Mouse (Mus musculus) stomach, postnatal 0 days (tissue): Measurements from ENCODE around the gene Sik3. TPM values are rescaled to one million over a fixed set of nuclear protein-coding genes. Genes with fewer than 3 reads are reported as not detected.
A peak's percentile ranks its signal among the peaks of the same experiment; 100 is the strongest.

Source experiments
- ATAC-seq: fragments of 200-750 bp; cut with Nextera tagmentation; 2 replicates; pipeline ENCODE4 v1.8.0; 2017; ENCODE audit not compliant: low FRiP score, low TSS enrichment
- DNase-seq: peaks from one replicate; pipeline ENCODE4 v3.0.0-alpha.2; 2016; ENCODE audit warnings: low spot score
- H3K27ac ChIP-seq: fragments of 300-500 bp; sonication (generic); replicated peaks from 2 replicates; pipeline ENCODE4 v1.5.1; 2014; ENCODE audit warnings: mild to moderate bottlenecking, control low read depth
- H3K27me3 ChIP-seq: fragments of 300-500 bp; sonication (generic); 2 replicates; pipeline ENCODE4 v1.6.1; 2014; ENCODE audit warnings: low read length; ENCODE audit not compliant: control insufficient read depth, insufficient read depth
- H3K36me3 ChIP-seq: fragments of 300-500 bp; sonication (generic); 2 replicates; pipeline ENCODE4 v1.6.1; 2014; ENCODE audit warnings: low read length, mixed read lengths; ENCODE audit not compliant: control insufficient read depth, insufficient read depth
- H3K4me1 ChIP-seq: fragments of 300-500 bp; sonication (generic); replicated peaks from 2 replicates; pipeline ENCODE4 v1.6.1; 2014; ENCODE audit warnings: antibody characterized with exemption; ENCODE audit not compliant: control insufficient read depth, insufficient read depth
- H3K4me2 ChIP-seq: fragments of 300-500 bp; sonication (generic); replicated peaks from 2 replicates; pipeline ENCODE4 v1.6.1; 2014; ENCODE audit warnings: low read depth, mild to moderate bottlenecking, control low read depth, moderate library complexity
- H3K4me3 ChIP-seq: fragments of 300-500 bp; sonication (generic); 2 replicates; pipeline ENCODE4 v1.5.1; 2014; ENCODE audit warnings: low read depth, low read length, control low read depth
- H3K9ac ChIP-seq: fragments of 300-500 bp; sonication (generic); 2 replicates; pipeline ENCODE4 v1.6.1; 2014; ENCODE audit warnings: mild to moderate bottlenecking, low read length, control low read depth, mixed read lengths
- H3K9me3 ChIP-seq: fragments of 300-500 bp; sonication (generic); 2 replicates; pipeline ENCODE4 v1.6.1; 2016; ENCODE audit warnings: low read length; ENCODE audit not compliant: control insufficient read depth
- CTCF ChIP-seq: IDR thresholded peaks from 2 replicates; pipeline ENCODE4 v1.5.1; 2016; ENCODE audit warnings: antibody characterized with exemption, low read depth, mild to moderate bottlenecking, moderate library complexity
- EP300 ChIP-seq: optimal IDR thresholded peaks from 2 replicates; pipeline ENCODE3; 2016; ENCODE audit warnings: antibody characterized with exemption
- WGBS: fragments of 180-500 bp; shearing (Covaris S2); extraction: QIAGEN DNeasy Blood & Tissue Kit; methylation state at CpG from one replicate; pipeline ENCODE4 v1.1.7; 2014; 5-methylcytosine and 5-hydroxymethylcytosine counted together
- polyA plus RNA-seq: library from polyadenylated mRNA; unstranded; fragments of >200 nt; fragmentation: Nextera tagmentation; extraction: Ambion mirVana; gene quantifications from 2 replicates; pipeline ENCODE4 v1.2.1, GENCODE M21; 2015

Gene Sik3
- polyA plus RNA-seq, 1 experiment from 2014 or later = 6.8 TPM

- Histone ChIP-seq H3K4me2 (no peak overlapping the region), H3K4me1 (no peaks in the 10 kb centered on the region; the same call in 1 of the 2 replicates), H3K4me3 (no peak overlapping the region), H3K36me3 (no peaks in the 10 kb centered on the region), H3K27me3 (no peaks in the 10 kb centered on the region), H3K9ac (no peak overlapping the region), H3K9me3 (no peaks in the 10 kb centered on the region), H3K27ac (no peak overlapping the region)
- TF ChIP-seq CTCF = no peak
- no peak for TF ChIP-seq EP300
- peak; percentile 75 for ATAC-seq
- WGBS = 52% methylated on average over 2 of the region's 2 CpGs
- DNase-seq = peak; percentile 63
Observed at GRCm38 (mm10) chr9:46241818-46242217, 229.2 kb downstream of the Sik3 start.

- H3K9me3 ChIP-seq = no peaks in the 10 kb centered on the region
- H3K9ac ChIP-seq = no peak overlapping the region
- no peak for ATAC-seq
- DNase-seq = no peak
- no peak overlapping the region for H3K4me3 ChIP-seq
- no peak overlapping the region for H3K4me2 ChIP-seq
- no peak overlapping the region for H3K27ac ChIP-seq
- no peaks in the 10 kb centered on the region; the same call in 1 of the 2 replicates for H3K4me1 ChIP-seq
- no peaks in the 10 kb centered on the region for H3K36me3 ChIP-seq
- TF ChIP-seq CTCF = no peak
- TF ChIP-seq EP300 = no peak
- no peaks in the 10 kb centered on the region for H3K27me3 ChIP-seq
- WGBS = 74% methylated on average over 4 of the region's 4 CpGs
Observed at GRCm38 (mm10) chr9:46243122-46243521, 230.5 kb downstream of the Sik3 start.

- H3K4me1 ChIP-seq = no peaks in the 10 kb centered on the region; the same call in 1 of the 2 replicates
- no peaks in the 10 kb centered on the region for H3K36me3 ChIP-seq
- H3K4me2 ChIP-seq = no peak overlapping the region
- no peak for DNase-seq
- no peak for ATAC-seq
- no peaks in the 10 kb centered on the region for H3K27me3 ChIP-seq
- H3K27ac ChIP-seq = no peak overlapping the region
- 39% methylated on average over 8 of the region's 8 CpGs for WGBS
- no peak overlapping the region for H3K4me3 ChIP-seq
- H3K9ac ChIP-seq = no peak overlapping the region
- H3K9me3 ChIP-seq = no peaks in the 10 kb centered on the region
- TF ChIP-seq CTCF = no peak
- TF ChIP-seq EP300 = no peak
Observed at GRCm38 (mm10) chr9:46243584-46243983, 231.0 kb downstream of the Sik3 start.

- WGBS = 17% methylated on average over 11 of the region's 11 CpGs
- H3K9me3 ChIP-seq = no peaks in the 10 kb centered on the region
- TF ChIP-seq EP300 (no peak), CTCF (peak; percentile 93)
- H3K4me1 ChIP-seq = no peaks in the 10 kb centered on the region
- DNase-seq (peak; percentile 84), ATAC-seq (peak; percentile 76)
- H3K27me3 ChIP-seq = no peaks in the 10 kb centered on the region
- no peak overlapping the region for H3K27ac ChIP-seq
- no peaks in the 10 kb centered on the region for H3K36me3 ChIP-seq
- no peak overlapping the region for H3K9ac ChIP-seq
- H3K4me2 ChIP-seq = peak overlapping the region; percentile 19; the same call in 1 of the 2 replicates
- H3K4me3 ChIP-seq = no peak overlapping the region
Observed at GRCm38 (mm10) chr9:46246752-46247324, 234.2 kb downstream of the Sik3 start.

GRCm38 (mm10) chr9:46256177-46256576 is 243.6 kb downstream of the Sik3 start:
- no peaks in the 10 kb centered on the region for H3K36me3 ChIP-seq
- ATAC-seq (no peak), DNase-seq (no peak)
- no peak overlapping the region for H3K9ac ChIP-seq
- no peaks in the 10 kb centered on the region for H3K4me1 ChIP-seq
- no peak overlapping the region for H3K4me2 ChIP-seq
- H3K27ac ChIP-seq = no peak overlapping the region
- TF ChIP-seq CTCF (no peak), EP300 (no peak)
- H3K27me3 ChIP-seq = no peaks in the 10 kb centered on the region
- no peak overlapping the region for H3K4me3 ChIP-seq
- 87% methylated on average over 7 of the region's 7 CpGs for WGBS
- H3K9me3 ChIP-seq = no peaks in the 10 kb centered on the region

GRCm38 (mm10) chr9:46256658-46257385 is 244.2 kb downstream of the Sik3 start:
- Histone ChIP-seq H3K9ac (no peak overlapping the region), H3K4me1 (no peaks in the 10 kb centered on the region), H3K9me3 (no peaks in the 10 kb centered on the region), H3K27ac (no peak overlapping the region), H3K27me3 (no peaks in the 10 kb centered on the region), H3K4me3 (no peak overlapping the region), H3K4me2 (no peak overlapping the region), H3K36me3 (no peaks in the 10 kb centered on the region)
- WGBS = 72% methylated on average over 10 of the region's 10 CpGs
- no peak for ATAC-seq
- DNase-seq = no peak
- no peak for TF ChIP-seq EP300
- TF ChIP-seq CTCF = no peak
